Mouse (Mus musculus) fibroblast of lung, adult 2 months (primary cell): Measurements from ENCODE around the gene Gm28047.
A peak's percentile ranks its signal among the peaks of the same experiment; 100 is the strongest.
"Not testable (repeated sequence)": the region's sequence is repeated elsewhere in the genome, so short reads cannot be mapped to it uniquely, and the experiment has no call there.

Experiments used
- DNase-seq: peaks from one replicate; pipeline ENCODE4 v3.0.0-alpha.2; 2011; ENCODE audit warnings: low read depth

Gm28047 gene

DNA sequence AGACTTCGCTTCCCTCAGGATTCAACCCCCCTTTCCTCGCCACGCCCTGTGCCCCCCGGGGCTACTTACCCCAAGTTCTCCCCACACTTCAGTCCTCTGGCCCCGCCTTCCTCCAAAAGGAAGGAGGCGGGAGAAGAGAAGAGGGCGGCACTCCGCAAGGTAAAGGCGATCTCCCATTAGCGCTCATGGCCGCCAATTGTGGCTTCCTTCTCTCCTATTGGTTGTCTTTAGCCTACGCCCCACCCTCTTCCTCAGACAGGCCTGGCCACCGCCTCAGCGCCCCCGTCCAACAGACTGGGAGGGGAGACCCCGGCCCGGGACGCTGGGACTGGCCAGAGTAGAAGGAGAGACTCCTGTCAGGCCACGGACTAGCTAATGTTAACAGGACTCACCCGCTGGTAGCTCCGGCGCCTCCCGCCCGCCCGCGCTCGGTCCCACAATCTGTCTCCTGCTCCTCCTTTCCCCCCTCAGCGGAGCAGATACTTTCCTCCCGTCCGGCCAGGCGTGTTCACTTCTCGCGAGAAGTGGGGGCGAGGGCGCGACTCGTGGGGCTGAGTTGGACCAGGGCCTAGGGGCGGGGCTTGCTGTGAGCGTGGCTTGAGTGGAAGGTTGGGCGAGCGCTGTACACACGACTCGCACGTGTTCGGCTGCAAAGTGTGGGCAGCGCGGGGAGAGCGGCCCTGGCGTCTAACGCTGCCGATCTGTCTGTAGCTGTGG is at the start of gene Gm28047, which contains the start of gene Atf7:
Gene Gm28047, minus strand, starts transcription at position 98 of the 717 bp plus-strand sequence.
Gene Atf7, minus strand, starts transcription at position 495 of the 717 bp plus-strand sequence.
- DNase-seq: peak; percentile 97

DNA sequence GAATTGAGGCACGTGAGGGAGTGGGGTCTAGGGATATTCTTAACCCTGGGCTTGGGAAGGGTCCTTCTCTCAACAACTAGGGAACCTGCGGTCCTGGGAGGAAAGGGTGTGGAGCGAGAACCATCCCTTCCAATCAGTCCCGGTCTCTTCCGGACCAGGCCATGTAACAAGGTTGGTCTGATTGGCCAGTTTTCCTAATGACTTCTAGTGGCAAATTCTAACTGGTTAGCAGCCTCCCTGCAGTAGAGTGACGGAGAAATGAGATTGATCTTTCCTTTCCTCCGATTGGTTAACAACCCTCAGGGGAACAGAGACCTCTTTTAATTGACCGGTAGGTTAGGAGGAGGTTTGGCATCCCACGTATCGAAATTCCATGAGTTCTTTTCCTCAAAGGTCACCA is 48.7 kb upstream of the Gm28047 start:
- no peak for DNase-seq

DNA sequence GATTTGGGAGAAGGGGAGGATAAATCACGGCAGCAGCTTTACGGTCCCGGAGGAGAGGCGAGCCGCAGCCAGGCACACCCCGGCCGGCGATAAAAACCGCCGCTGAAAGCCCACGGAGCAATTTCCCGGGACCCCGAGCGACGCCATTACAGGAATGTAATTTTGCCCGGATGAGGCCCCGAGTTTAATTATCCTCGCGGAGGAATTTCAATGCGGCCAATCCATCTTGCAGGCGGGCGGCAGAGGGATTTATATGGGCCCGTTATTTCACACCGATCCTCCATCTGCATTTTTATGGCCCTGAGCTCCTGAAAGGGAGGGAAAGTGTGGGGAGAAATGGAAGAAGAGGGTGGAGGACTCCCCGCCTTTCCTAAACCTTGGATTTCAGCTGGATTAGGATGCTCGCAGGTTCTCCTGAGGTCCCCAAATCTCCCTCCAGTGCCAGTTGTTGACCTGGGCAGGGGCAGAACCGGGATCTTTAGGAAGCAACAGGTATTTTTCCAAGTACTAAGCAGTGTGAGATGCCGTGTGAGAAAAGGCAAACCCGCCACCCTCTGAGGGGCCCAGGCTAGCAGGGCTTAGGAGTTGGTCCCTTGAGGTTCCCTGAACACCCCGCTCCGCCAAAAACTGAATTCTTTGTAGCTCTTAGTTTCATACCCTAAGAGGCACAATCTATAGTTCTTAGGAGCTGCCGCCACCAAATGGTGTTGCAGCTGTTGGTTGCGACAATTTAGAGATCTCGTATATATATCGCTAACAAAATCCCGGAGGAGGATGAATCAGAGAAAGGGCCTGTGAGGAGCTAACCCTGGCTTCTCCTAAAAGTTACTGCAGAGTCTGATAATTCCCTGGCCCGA is 47.6 kb upstream of the Gm28047 start, which contains the start of gene Atp5g2:
Gene Atp5g2, minus strand, starts transcription at position 138 of the 857 bp plus-strand sequence.
- no peak for DNase-seq

DNA sequence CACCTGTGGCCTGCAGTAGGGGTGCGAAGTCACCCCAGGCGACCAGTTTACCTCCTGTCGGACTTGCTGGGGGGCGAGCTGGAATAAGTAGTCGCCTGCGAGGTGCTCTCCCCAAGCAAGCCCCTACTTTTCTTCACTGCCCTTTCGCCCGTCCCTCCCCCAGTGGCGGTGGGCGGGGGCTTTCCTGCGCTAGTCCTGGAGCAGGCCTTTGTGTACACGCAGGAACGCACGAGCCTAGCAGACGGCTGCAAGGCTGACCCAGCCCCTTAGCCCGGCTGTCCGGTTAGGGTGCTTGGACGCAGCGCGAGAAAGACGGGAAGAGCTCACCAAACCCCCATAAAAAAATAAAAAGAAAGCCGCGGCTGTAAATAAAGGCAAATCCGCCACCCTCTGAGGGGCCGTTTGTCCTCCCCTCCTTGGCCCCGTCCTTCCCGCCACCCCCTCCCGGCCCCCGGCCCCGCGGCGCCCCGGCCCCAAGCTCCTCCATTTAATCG is 46.9 kb upstream of the Gm28047 start:
- DNase-seq: no peak

DNA sequence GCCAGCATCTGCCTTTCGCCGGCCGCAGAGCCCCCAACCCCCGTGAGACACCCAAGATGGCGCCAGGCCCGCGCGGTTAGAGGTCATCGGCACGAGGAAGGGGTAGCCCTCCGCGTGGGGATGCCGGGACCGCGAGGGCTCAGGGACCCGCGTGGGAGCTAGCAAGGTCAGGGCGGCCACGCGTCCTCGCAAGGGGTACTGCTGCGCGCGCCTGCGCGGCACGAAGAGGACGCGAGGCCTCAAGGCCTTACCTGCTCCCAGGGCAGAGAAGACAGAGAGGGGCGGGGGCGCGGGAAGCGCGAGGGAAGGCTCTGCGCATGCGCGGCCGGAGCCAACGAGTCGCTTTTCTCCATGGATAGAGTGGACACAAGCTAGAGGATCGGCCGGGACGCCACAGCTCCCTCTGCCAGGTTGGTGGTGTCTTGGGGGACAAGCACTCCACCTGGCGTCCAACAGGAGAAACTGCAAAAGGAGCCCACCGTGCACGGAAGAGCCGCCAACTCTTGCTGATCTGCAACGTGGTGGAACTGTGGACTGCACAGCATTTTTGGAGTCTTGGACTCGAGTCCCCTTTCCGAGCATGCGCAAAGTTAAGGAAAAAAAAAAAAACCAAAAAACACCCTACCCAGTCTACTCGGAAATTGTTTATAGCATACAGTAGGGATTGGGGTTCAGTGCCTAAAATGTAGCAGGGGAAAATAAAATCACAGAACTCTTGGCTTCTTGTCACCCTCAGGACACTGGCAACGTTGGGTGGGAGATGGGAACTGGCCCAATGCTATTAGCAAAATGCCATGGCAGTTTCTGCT is 46.1 kb upstream of the Gm28047 start:
- DNase-seq: peak; percentile 97

DNA sequence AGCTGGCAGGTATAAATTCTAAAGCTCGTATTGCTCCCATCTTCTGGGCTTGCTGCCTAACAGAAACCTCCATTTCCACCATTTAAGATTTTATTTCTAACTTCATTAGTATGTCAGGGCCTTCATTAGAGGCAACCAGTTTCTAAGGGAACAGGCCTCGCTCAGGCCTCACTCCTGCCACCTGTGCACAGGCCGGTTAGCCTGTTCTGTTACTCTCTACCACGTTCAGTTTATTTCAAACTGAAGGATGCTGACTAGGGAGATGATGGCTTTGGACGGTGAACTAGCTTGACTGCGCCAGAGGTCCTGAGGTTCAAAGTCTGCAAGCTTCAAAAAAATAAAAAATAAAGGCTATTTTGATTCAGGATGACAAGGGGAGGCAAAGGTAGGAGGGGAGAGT is 45.4 kb upstream of the Gm28047 start:
- DNase-seq: no peak

DNA sequence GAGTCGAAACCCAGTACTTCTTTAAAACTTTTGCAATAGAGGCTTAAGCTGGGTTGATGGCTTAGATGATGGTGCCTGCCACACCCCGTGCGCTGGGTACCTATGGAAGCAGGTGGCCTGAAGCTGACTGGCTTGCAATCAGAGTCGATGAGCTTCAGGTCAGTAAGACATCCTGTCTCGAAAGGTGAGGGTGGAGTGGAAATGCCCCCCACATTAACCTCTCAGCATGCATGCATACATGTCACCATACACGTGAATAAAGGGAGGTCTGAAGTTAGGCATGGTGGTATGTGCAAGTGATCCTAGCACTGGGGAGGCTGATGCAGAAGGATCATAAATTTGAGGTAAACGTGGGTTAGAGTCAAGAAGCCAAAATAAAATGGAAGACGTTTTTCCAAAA is 44.7 kb upstream of the Gm28047 start:
- DNase-seq: no peak

DNA sequence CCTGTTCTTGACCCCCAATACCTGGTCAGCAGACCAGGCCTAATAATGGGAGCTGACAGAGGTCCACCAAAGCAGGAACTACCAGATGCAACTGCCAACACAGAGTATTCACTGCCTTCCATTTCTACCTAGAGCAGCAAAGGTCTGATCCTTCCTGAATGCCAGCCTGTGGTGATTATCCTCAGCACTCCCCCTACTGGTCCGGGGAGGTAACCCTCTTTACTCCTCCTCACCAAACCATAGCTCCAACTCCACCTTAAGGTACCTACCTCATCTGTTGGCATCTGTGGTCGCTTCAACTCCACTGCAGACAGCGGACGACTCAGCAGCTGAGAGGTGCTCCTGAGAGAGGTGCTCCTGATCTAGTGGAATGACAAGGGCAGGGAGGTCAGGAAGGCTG is 40.6 kb upstream of the Gm28047 start:
- no peak for DNase-seq

DNA sequence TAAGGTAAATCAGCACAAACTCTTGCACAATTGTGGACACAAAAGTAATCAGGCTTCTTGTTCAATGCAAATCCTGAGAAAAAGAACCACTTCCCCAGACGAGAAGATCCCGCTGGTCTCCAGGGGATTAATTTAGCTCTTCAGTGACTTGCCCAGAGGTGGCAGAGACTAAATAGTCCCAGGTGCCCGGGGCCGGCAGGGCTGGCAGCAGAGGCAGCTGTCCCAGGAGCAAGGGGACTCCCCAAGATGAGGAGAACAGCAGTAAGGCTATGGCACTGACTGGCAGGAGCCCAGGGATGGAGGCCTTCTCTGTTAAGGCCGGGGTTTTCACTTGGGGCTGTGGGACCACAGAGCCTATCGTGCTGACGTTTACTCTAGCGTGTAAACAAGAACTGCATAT is 39.0 kb upstream of the Gm28047 start:
- DNase-seq: no peak

DNA sequence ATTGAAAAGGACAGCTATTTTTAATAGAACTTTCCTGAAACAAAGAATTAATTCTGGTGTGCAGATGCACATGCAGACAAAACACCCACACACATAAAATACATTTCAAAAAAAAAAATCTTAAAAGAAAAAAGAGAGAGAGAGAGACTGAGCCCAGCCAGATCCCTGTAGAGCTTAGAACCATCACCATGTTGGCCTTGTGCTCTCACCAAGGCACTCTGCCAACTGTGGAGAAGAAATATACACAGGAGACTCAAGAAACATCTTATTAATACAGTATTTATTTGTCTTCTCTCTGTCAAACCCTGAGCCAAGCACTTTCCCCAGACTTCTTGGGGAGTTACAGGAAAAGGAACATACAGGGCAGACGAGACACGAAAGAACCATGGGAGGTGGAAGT is 37.7 kb upstream of the Gm28047 start:
- not testable (repeated sequence) for DNase-seq

DNA sequence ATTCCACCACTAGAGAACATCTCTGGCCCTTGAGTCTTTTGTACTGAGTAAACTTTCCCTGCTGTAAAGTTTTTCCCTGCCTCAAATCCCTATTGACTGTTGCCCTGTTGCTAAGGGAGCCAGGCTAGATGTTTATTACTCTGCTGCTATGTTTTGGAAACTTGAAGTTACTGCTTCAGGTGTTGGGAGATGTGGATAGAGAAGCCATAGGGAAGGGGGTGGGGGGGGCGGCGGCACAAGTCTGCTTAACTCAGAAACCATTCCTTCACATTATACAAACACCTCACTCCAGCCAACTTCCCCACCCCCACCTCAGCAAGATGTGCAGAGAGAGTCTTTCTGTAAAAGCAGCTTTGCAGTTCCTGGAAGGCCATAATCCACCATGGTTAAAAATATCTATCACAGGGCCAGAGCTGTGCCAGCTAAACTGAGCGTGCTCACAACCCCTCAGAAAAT is 33.1 kb upstream of the Gm28047 start:
- no peak for DNase-seq

DNA sequence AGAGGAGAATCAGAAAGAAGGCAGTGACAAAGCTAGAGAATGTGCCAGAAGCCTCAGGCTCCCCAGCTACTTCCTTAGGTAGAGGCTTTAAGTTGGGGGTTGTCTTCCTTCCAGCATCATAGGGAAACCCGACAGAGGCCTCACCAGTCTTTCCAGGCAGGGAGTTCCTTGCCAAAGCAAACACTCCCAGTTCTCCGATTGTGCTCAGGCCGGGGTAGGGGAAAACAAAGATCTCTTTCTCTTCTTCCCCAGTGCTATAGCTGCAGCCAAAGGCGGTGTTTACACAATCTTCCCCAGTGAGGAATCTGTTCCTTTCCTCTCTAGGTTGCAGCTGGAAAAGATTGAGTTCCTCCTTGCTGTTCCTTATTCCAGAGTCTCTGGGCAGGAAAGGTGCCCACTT is 31.8 kb upstream of the Gm28047 start:
- peak; percentile 92 for DNase-seq

DNA sequence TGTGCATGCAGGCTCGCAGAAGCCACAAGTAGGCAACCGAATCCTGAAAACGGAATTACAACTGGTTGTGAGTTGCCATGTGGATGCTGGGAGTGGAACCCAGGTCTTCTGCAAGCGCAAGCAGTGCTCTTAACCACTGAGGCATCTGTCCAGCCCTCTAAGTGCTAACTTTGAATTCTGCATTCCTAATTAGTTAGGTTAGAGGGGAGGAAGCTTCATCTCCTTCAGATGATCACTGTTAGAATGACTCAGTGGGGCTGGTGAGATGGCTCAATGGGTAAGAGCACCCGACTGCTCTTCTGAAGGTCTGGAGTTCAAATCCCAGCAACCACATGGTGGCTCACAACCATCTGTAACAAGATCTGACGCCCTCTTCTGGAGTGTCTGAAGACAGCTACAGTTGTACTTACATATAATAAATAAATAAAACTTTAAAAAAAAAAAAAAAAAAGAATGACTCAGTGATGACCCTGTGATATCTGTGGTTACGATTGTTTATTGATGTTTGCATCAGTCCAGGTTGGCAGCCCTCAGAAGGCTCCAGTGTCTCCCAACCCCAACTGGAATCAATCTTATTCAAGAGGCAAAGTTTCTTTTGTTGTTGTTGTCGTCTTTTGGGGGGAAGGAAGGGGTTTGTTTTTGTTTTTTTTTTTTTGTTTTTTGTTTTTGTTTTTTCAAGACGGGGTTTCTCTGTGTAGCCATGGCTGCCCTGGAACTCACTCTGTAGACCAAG is 27.2 kb upstream of the Gm28047 start:
- not testable (repeated sequence) for DNase-seq

DNA sequence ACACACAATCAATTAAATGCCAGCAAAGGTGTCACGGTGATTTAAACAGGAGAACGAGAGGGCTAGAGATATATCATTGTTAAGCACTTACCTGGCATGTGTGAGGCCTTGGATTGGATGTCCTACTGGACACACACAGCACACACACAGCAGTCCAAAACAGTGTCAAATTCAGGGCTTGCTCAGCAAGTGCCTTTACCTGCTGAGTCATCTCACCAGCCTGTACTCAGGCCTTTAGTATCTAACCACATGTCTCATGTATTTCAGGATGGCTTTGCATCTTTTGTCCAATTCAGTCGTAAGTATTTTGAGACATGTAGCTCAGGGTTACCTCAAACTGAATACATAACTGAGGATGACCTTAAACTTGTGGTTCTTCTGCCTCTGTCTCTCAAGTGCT is 26.2 kb upstream of the Gm28047 start:
- DNase-seq: no peak

DNA sequence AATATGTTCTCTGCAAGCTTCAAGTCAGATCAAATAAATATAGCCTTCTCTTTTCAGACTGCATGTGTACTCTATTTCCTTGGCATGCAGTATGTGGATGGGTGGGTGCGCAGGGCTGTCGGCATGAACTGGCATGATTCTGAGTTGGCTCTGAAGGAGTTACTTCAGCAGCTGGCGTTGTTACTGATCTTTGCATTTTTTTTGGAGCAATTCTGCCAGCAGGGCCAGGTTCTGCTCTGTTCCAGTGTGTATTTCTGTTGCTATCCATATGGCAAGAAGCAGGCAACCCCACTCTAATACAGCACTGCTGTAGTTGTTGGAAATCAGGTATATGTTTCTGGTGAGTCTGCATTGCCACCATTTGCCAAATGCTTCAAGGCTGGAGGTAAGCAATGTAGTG is 10.9 kb upstream of the Gm28047 start:
- no peak for DNase-seq

DNA sequence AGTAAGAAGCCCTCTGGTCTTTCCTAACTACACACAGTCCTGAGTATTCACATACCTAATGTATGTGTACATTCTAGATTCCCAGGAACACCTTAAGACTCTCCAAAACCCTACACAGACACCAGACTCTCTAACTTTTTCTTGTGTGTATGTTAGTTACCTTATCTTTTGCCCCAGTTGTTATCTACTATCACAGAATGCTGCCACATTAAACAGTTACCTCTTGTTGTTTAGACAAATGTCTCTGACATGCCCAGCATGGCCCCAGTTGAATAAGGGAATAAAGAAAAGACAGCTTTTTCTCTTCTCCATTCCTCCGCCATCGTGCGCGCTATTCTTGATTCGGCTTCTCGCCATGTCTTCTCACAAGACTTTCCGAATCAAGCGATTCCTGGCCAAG is 9.8 kb upstream of the Gm28047 start:
- no peak for DNase-seq

DNA sequence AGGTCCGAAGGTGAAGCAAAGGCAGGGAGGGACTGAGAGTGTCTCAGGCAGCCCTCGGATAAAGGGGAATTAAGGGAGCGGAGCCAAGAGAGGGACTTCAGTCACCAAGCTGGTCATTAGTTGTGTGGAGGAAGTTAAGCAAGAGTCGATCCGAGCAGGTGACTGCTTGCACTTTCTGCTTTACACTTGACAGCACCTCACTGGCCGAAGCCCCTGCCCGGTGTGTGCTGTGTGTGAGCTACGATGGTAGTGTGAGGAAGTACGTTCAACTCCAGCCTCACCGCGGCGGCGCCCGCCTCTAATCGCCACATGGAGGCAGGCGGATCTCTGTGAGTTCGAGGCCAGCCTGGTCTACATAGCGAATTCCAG is 804 bp upstream of the Gm28047 start:
- no peak for DNase-seq

DNA sequence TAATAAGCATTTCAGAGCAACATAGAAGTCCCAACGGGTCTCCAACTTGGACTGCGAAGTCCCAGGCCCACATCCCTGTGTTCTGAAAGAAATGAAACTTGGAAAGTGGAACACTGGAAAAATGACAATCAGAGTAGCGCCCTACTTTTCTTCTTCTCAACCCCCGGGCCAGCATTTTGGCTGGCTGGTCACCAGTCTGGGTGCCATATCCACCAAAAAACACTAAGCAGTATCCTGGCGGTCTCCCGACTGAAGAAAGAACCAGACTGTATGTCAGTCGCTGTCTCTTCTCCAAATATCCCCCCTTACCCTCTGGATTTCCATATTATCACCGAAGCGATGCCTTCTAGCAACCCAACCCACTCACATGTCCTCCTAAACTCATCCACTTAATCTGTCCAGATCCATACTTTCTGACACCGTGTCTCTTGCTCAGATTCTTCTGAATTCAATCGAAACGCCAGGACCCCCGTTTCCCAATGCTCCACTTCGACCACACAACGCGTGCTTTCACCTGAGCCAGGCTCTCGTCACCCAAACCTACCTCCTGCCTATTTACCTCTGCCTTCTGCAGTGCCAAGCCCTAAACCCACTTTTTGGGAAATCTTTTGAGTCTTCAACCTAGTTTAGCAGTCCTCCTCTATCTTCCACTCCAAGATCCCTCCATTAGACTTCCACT is 437 bp downstream of the Gm28047 start:
- DNase-seq: peak; percentile 13

DNA sequence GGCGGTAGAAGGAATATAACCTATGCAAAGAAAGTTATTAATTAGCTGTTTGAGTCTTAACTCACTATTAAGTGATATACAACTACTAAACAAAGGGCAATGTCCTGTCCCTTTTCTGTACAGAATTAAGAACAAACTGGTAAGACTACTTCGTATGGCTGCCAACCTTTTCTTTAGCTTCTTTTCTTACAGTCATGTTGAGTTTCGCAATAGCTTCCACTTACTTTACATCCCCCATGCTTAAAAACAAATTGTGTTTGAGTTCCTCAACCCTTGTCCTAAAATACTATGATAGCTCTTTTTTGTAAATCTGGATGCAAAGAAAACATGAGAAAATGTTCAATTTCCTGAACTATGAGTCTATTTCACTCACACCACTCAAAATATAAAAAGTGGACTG is 1.7 kb downstream of the Gm28047 start:
- no peak for DNase-seq

DNA sequence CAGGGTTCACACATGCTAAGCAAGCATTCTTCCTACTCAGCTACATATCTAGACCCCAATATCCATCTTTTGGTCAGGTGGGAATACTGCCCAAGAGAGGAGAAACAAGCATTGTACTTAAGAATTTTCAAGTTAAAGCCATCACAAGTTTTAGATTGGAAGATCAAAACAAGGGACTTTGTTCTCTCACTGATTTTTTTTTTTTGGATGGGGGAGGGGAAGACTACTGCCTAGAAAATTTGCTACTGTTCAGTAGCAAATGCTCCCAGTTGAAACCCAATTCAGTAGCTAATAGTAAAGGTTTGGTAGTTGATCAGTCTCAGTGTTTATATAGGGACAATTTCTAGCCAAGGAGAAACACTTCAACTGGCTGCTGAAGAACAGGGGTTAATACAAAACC is 2.3 kb downstream of the Gm28047 start:
- DNase-seq: no peak

DNA sequence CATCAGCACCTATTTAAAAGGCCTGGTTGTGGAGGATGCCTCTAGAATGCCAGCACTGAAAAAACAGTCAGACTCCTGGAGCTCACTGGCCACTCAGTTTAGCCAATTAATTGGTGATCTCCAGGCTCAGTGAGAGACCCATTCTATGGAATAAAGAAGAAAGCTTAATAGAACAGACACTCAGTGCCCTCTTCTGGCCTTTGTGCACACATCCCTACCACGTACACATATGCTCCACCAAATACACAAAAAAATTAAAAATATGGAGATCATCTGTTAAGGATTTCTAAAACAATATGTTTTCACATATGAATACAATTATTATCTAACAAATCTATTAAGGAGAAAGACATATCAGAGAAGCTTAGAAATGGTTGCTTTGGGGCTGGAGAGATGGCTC is 4.1 kb downstream of the Gm28047 start:
- DNase-seq: no peak
